In the genomic region with DNA sequence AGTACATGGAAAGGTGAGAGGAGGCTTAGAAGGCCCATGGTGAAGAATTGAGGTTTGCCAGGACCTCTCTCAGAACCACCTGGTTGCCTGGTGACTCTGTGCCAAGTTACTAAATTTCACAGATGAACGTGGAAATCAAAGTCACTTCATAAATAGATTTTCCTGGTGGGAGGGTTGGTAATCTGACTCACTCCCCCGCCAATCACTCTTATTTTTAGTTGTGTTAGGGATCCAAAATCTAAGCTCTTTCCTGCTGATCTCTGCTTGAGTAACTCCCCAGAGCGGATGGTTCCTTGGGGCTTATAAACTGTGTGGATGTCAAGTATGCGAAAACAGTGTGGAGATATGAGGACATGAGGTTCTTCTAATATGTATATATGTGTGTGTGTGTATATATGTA, we compare ENCODE assay signal across 18 mouse cellular contexts. TPM values are rescaled to one million over a fixed set of nuclear protein-coding genes. Genes with fewer than 3 reads are reported as not detected.
DNase-seq lines count a peak whose midpoint lies in the region; ATAC-seq and TF ChIP-seq lines count a peak whose summit lies in the region.
"Had no signal": no experiment of that assay in that cellular context is flagged by ENCODE, and none has a peak within 500 bp of the region (broad histone marks: within the 10 kb centered on the region; RNA-seq: fewer than 3 reads in every experiment).

No protein-coding gene starts in this region.

- no peak overlapping the region for H3K4me2 ChIP-seq in heart, embryonic 16.5 days (ENCODE audit: low read depth, low read length)
- H3K4me2 ChIP-seq in stomach, embryonic 16.5 days (ENCODE audit: low read depth, low read length): no peak overlapping the region
- H3K4me2 ChIP-seq in stomach, postnatal 0 days (replicated peaks; ENCODE audit: low read depth): no peak overlapping the region
- H3K4me2 ChIP-seq: heart, embryonic 13.5 days; hindbrain, embryonic 13.5 days; liver, embryonic 11.5 days had no signal

- H3K27me3 ChIP-seq in heart, embryonic 16.5 days (ENCODE audit: control insufficient read depth, insufficient read depth, low read length): no peaks in the 10 kb centered on the region
- no peaks in the 10 kb centered on the region for H3K27me3 ChIP-seq in stomach, embryonic 16.5 days (ENCODE audit: control insufficient read depth, insufficient read depth, low read length)
- no peaks in the 10 kb centered on the region for H3K27me3 ChIP-seq in stomach, postnatal 0 days (ENCODE audit: control insufficient read depth, insufficient read depth, low read length)
- H3K27me3 ChIP-seq: heart, embryonic 13.5 days; hindbrain, embryonic 13.5 days had no signal

- intact Hi-C loops in left cerebral cortex, postnatal 25 days (cut with DNase I): loop anchor here (5.0 kb wide), 1 partner anchor 50 kb away; no protein-coding TSS in a partner anchor
- intact Hi-C loops in left cerebral cortex, postnatal 10 days (cut with DNase I): no loop called here

- WGBS in heart, embryonic 16.5 days: 64% methylated on average over 4 of the region's 4 CpGs
- 69% methylated on average over 4 of the region's 4 CpGs for WGBS in stomach, embryonic 16.5 days
- 61% methylated on average over 4 of the region's 4 CpGs for WGBS in stomach, postnatal 0 days

- H3K27ac ChIP-seq in heart, embryonic 16.5 days (ENCODE audit: low read length): peak overlapping the region; percentile 51; the same call in 1 of the 2 replicates
- H3K27ac ChIP-seq in stomach, embryonic 16.5 days (ENCODE audit: low read length): 0 out of 2 replicates have a peak overlapping the region, but pooled peaks have one; percentile 10
- no peak overlapping the region for H3K27ac ChIP-seq in stomach, postnatal 0 days (replicated peaks)
- H3K27ac ChIP-seq: heart, embryonic 13.5 days; hindbrain, embryonic 13.5 days had no signal

- H3K4me3 ChIP-seq in heart, embryonic 16.5 days (ENCODE audit: low read length): no peak overlapping the region
- no peak overlapping the region for H3K4me3 ChIP-seq in stomach, embryonic 16.5 days (replicated peaks; ENCODE audit: low read length)
- H3K4me3 ChIP-seq in stomach, postnatal 0 days (ENCODE audit: low read depth, low read length): no peak overlapping the region
- H3K4me3 ChIP-seq: heart, embryonic 13.5 days; hindbrain, embryonic 13.5 days had no signal

- H3K4me1 ChIP-seq in heart, embryonic 16.5 days (ENCODE audit: control insufficient read depth, insufficient read depth, low read length): no peaks in the 10 kb centered on the region
- no peaks in the 10 kb centered on the region for H3K4me1 ChIP-seq in stomach, embryonic 16.5 days (ENCODE audit: control insufficient read depth, insufficient read depth, low read length)
- no peaks in the 10 kb centered on the region for H3K4me1 ChIP-seq in stomach, postnatal 0 days (replicated peaks; ENCODE audit: control insufficient read depth, insufficient read depth)
- H3K4me1 ChIP-seq: hindbrain, embryonic 13.5 days had no signal

- DNase-seq in heart, adult 8-10 months (ENCODE audit: low spot score): no peak
- peak; percentile 5 to 49 for DNase-seq in left cerebral cortex, postnatal 25 days (ENCODE audit: low spot score in 2 of 2)
- DNase-seq in left cerebral cortex, postnatal 10 days (ENCODE audit: extremely low spot score in 1 of 2, low spot score in 2 of 2): no peak
- DNase-seq in stomach, postnatal 0 days (ENCODE audit: low spot score): no peak
- DNase-seq: adrenal gland, postnatal 14 days; gastrocnemius, postnatal 14 days; kidney, postnatal 4 days; layer of hippocampus, postnatal 36 days; lung, postnatal 14 days had no signal

- H3K9me3 ChIP-seq in heart, embryonic 16.5 days (replicated peaks; ENCODE audit: control insufficient read depth, low read length): no peaks in the 10 kb centered on the region
- H3K9me3 ChIP-seq in stomach, embryonic 16.5 days (replicated peaks; ENCODE audit: control insufficient read depth, low read length): no peaks in the 10 kb centered on the region
- no peaks in the 10 kb centered on the region for H3K9me3 ChIP-seq in stomach, postnatal 0 days (ENCODE audit: control insufficient read depth, low read length)
- H3K9me3 ChIP-seq: heart, embryonic 13.5 days; hindbrain, embryonic 13.5 days had no signal

- no peak overlapping the region for H3K9ac ChIP-seq in heart, embryonic 16.5 days (ENCODE audit: low read length)
- H3K9ac ChIP-seq in stomach, embryonic 16.5 days (ENCODE audit: low read length): no peak overlapping the region
- H3K9ac ChIP-seq in stomach, postnatal 0 days (ENCODE audit: low read length): no peak overlapping the region
- H3K9ac ChIP-seq: heart, embryonic 13.5 days; hindbrain, embryonic 13.5 days had no signal

- no peaks in the 10 kb centered on the region; the same call in 1 of the 2 replicates for H3K36me3 ChIP-seq in heart, embryonic 16.5 days (ENCODE audit: control insufficient read depth, insufficient read depth)
- no peaks in the 10 kb centered on the region for H3K36me3 ChIP-seq in stomach, embryonic 16.5 days (ENCODE audit: control insufficient read depth, insufficient read depth, low read length)
- no peaks in the 10 kb centered on the region for H3K36me3 ChIP-seq in stomach, postnatal 0 days (ENCODE audit: control insufficient read depth, insufficient read depth, low read length)
- H3K36me3 ChIP-seq: heart, embryonic 13.5 days; hindbrain, embryonic 13.5 days had no signal

- TF ChIP-seq EP300 in stomach, postnatal 0 days (optimal IDR thresholded peaks at IDR 0.05): no peak

- TF ChIP-seq CTCF in stomach, postnatal 0 days (IDR thresholded peaks at IDR 0.05; ENCODE audit: low read depth): no peak

- ATAC-seq in heart, embryonic 16.5 days (replicated peaks; ENCODE audit: extremely low read depth, insufficient read depth, low FRiP score): no peak
- no peak for ATAC-seq in stomach, embryonic 16.5 days (ENCODE audit: insufficient read depth, low FRiP score)
- ATAC-seq in stomach, postnatal 0 days (ENCODE audit: low FRiP score, low TSS enrichment): no peak
- no peak for ATAC-seq in activated CD4-positive, CD25-positive, alpha-beta regulatory T cell, adult 4 months
- ATAC-seq: forebrain, embryonic 14.5 days; intestine, embryonic 16.5 days had no signal

RNA-seq across cellular contexts. Expression of a gene that starts 2.1 kb away (rescaled TPM):
- 35.8 and 37.0 TPM in 2 replicates for polyA plus RNA-seq in heart, embryonic 16.5 days (2015; fragmentation: Nextera tagmentation; extraction: Ambion mirVana)
- total RNA-seq in heart, adult 8-10 months (2022): 10 to 100 TPM; 16.1 to 25.6 (median 20.1) TPM
- total RNA-seq in left cerebral cortex, postnatal 25 days (2021): under 1 TPM; 0.32 to 0.46 TPM
- total RNA-seq in left cerebral cortex, postnatal 10 days (2021): under 1 TPM; 0.55 to 0.66 TPM
- 19.3 and 22.2 TPM in 2 replicates for polyA plus RNA-seq in stomach, embryonic 16.5 days (2015; fragmentation: Nextera tagmentation; extraction: Ambion mirVana)
- polyA plus RNA-seq in stomach, postnatal 0 days (2015; fragmentation: Nextera tagmentation; extraction: Ambion mirVana): 8.0 and 8.5 TPM in 2 replicates
- 1,000 to 10,000 TPM; 1,705 to 1,816 TPM for polyA plus RNA-seq in activated CD4-positive, CD25-positive, alpha-beta regulatory T cell, adult 4 months (2017; shearing (Covaris generic))

RNA-seq across cellular contexts. Expression of a gene that starts 6.3 kb away (rescaled TPM):
- 8.6 and 17.5 TPM in 2 replicates for polyA plus RNA-seq in heart, embryonic 16.5 days (2015; fragmentation: Nextera tagmentation; extraction: Ambion mirVana)
- total RNA-seq in heart, adult 8-10 months (2022): 1 to 10 TPM; 2.6 to 4.2 (median 3.1) TPM
- under 1 TPM in 1 of 2 experiments, not detected in 1; 0.69 TPM for total RNA-seq in left cerebral cortex, postnatal 25 days (2021)
- total RNA-seq in left cerebral cortex, postnatal 10 days (2021): 1 to 10 TPM; 1.2 to 1.4 TPM
- polyA plus RNA-seq in stomach, embryonic 16.5 days (2015; fragmentation: Nextera tagmentation; extraction: Ambion mirVana): 8.9 and 9.8 TPM in 2 replicates
- polyA plus RNA-seq in stomach, postnatal 0 days (2015; fragmentation: Nextera tagmentation; extraction: Ambion mirVana): 3.2 and 3.5 TPM in 2 replicates
- polyA plus RNA-seq in activated CD4-positive, CD25-positive, alpha-beta regulatory T cell, adult 4 months (2017; shearing (Covaris generic)): 100 to 1,000 TPM; 237 to 239 TPM

RNA-seq across cellular contexts. Expression of a gene that starts 25.8 kb away (rescaled TPM):
- polyA plus RNA-seq in heart, embryonic 16.5 days (2015; fragmentation: Nextera tagmentation; extraction: Ambion mirVana): 42.5 and 46.8 TPM in 2 replicates
- total RNA-seq in heart, adult 8-10 months (2022): 10 to 100 TPM; 28.6 to 39.2 (median 35.6) TPM
- 1 to 10 TPM; 5.6 to 6.0 TPM for total RNA-seq in left cerebral cortex, postnatal 25 days (2021)
- total RNA-seq in left cerebral cortex, postnatal 10 days (2021): 1 to 10 TPM; 6.5 to 7.0 TPM
- 22.2 and 22.5 TPM in 2 replicates for polyA plus RNA-seq in stomach, embryonic 16.5 days (2015; fragmentation: Nextera tagmentation; extraction: Ambion mirVana)
- polyA plus RNA-seq in stomach, postnatal 0 days (2015; fragmentation: Nextera tagmentation; extraction: Ambion mirVana): 11.3 and 13.0 TPM in 2 replicates
- 100 to 1,000 TPM; 849 to 944 TPM for polyA plus RNA-seq in activated CD4-positive, CD25-positive, alpha-beta regulatory T cell, adult 4 months (2017; shearing (Covaris generic))

RNA-seq across cellular contexts. Expression of a gene that starts 35.2 kb away (rescaled TPM):
- polyA plus RNA-seq in heart, embryonic 16.5 days (2015; fragmentation: Nextera tagmentation; extraction: Ambion mirVana): 1.9 and 2.4 TPM in 2 replicates
- total RNA-seq in heart, adult 8-10 months (2022): 1 to 10 TPM; 4.9 to 8.8 (median 5.8) TPM
- total RNA-seq in left cerebral cortex, postnatal 25 days (2021): 1 to 10 TPM in 1 of 2 experiments, under 1 TPM in 1; 0.46 to 1.2 TPM
- 1 to 10 TPM; 1.3 to 1.8 TPM for total RNA-seq in left cerebral cortex, postnatal 10 days (2021)
- polyA plus RNA-seq in stomach, embryonic 16.5 days (2015; fragmentation: Nextera tagmentation; extraction: Ambion mirVana): 1.6 and 1.8 TPM in 2 replicates
- 0.74 and 0.93 TPM in 2 replicates for polyA plus RNA-seq in stomach, postnatal 0 days (2015; fragmentation: Nextera tagmentation; extraction: Ambion mirVana)
- polyA plus RNA-seq in activated CD4-positive, CD25-positive, alpha-beta regulatory T cell, adult 4 months (2017; shearing (Covaris generic)): 100 to 1,000 TPM in 1 of 2 experiments, 10 to 100 TPM in 1; 97.4 to 135 TPM

RNA-seq across cellular contexts. Expression of a gene that starts 36.1 kb away (rescaled TPM):
- polyA plus RNA-seq in heart, embryonic 16.5 days (2015; fragmentation: Nextera tagmentation; extraction: Ambion mirVana): 2.3 and 5.2 TPM in 2 replicates
- total RNA-seq in heart, adult 8-10 months (2022): 1 to 10 TPM; 2.7 to 5.0 (median 4.3) TPM
- total RNA-seq in left cerebral cortex, postnatal 25 days (2021): 1 to 10 TPM; 1.7 to 2.3 TPM
- total RNA-seq in left cerebral cortex, postnatal 10 days (2021): not detected
- 2.5 and 3.2 TPM in 2 replicates for polyA plus RNA-seq in stomach, embryonic 16.5 days (2015; fragmentation: Nextera tagmentation; extraction: Ambion mirVana)
- 0.59 TPM in 1 of 2 replicates, not detected in the other for polyA plus RNA-seq in stomach, postnatal 0 days (2015; fragmentation: Nextera tagmentation; extraction: Ambion mirVana)
- 10 to 100 TPM; 42.8 to 45.0 TPM for polyA plus RNA-seq in activated CD4-positive, CD25-positive, alpha-beta regulatory T cell, adult 4 months (2017; shearing (Covaris generic))
- total RNA-seq: layer of hippocampus, postnatal 36 days had no signal
- polyA plus RNA-seq: forebrain, embryonic 14.5 days; hindbrain, embryonic 13.5 days; neural tube, embryonic 14.5 days had no signal

Comparison
In these comparisons a context has a peak if more than half of its experiments do, and no peak if none do; other contexts are left out.
1. DNase-seq: peak in left cerebral cortex, postnatal 25 days (2 of 2); none in heart, adult 8-10 months (single experiment), left cerebral cortex, postnatal 10 days (0 of 2) and stomach, postnatal 0 days (single experiment).
2. RNA of a gene that starts 2.1 kb away (polyA plus RNA-seq): 1,705 to 1,816 TPM in activated CD4-positive, CD25-positive, alpha-beta regulatory T cell, adult 4 months; 35.8 to 37.0 TPM in heart, embryonic 16.5 days, 19.3 to 22.2 TPM in stomach, embryonic 16.5 days and 8.0 to 8.5 TPM in stomach, postnatal 0 days; every median in the first group is over 10 times any median in the second.
3. RNA of a gene that starts 6.3 kb away (polyA plus RNA-seq): 237 to 239 TPM in activated CD4-positive, CD25-positive, alpha-beta regulatory T cell, adult 4 months; 8.6 to 17.5 TPM in heart, embryonic 16.5 days, 8.9 to 9.8 TPM in stomach, embryonic 16.5 days and 3.2 to 3.5 TPM in stomach, postnatal 0 days; every median in the first group is over 10 times any median in the second.
4. RNA of a gene that starts 25.8 kb away (polyA plus RNA-seq): 849 to 944 TPM in activated CD4-positive, CD25-positive, alpha-beta regulatory T cell, adult 4 months; 42.5 to 46.8 TPM in heart, embryonic 16.5 days, 22.2 to 22.5 TPM in stomach, embryonic 16.5 days and 11.3 to 13.0 TPM in stomach, postnatal 0 days; every median in the first group is over 10 times any median in the second.